Mouse (Mus musculus) G1E (cell line): ENCODE measurements around the gene Fut7. TPM values are rescaled to one million over a fixed set of nuclear protein-coding genes. Genes with fewer than 3 reads are reported as not detected.

ENCODE experiments used
- ATAC-seq: 2 replicates; pipeline ENCODE4 v1.8.0; 2016; ENCODE audit warnings: mild to moderate bottlenecking; ENCODE audit not compliant: insufficient number of reproducible peaks, poor library complexity, low FRiP score, severe bottlenecking; ENCODE audit errors: extremely low read depth
- DNase-seq: peaks from one replicate; pipeline ENCODE4 v3.0.0; 2012; ENCODE audit warnings: low spot score
- H3K27me3 ChIP-seq: 2 replicates; pipeline ENCODE4 v1.6.1; 2012; ENCODE audit warnings: mild to moderate bottlenecking, low read length, inconsistent platforms; ENCODE audit not compliant: insufficient read depth
- H3K36me3 ChIP-seq: replicated peaks from 2 replicates; pipeline ENCODE3; 2012; ENCODE audit warnings: mild to moderate bottlenecking, inconsistent platforms
- H3K4me1 ChIP-seq: 2 replicates; pipeline ENCODE4 v1.6.1; 2012; ENCODE audit warnings: low read depth, low read length, inconsistent platforms, mixed read lengths; ENCODE audit not compliant: insufficient read depth
- H3K4me3 ChIP-seq: 2 replicates; pipeline ENCODE4 v1.5.1; 2012; ENCODE audit warnings: low read depth, mild to moderate bottlenecking, inconsistent platforms, low read length, moderate library complexity, mixed read lengths
- H3K9me3 ChIP-seq: replicated peaks from 2 replicates; pipeline ENCODE4 v1.6.1; 2012; ENCODE audit warnings: inconsistent platforms
- CTCF ChIP-seq: IDR thresholded peaks from 2 replicates; pipeline ENCODE4 v1.5.1; 2012; ENCODE audit warnings: low read depth, low read length, inconsistent platforms, mixed read lengths
- GATA1 ChIP-seq: IDR thresholded peaks from 2 replicates; pipeline ENCODE4 v1.6.1; 2012; ENCODE audit warnings: borderline replicate concordance, low read length, inconsistent platforms, mixed read lengths
- GATA2 ChIP-seq: IDR thresholded peaks from 2 replicates; pipeline ENCODE4 v1.6.1; 2012; ENCODE audit warnings: low read depth, low read length, inconsistent platforms, borderline replicate concordance
- POLR2AphosphoS5 ChIP-seq: IDR thresholded peaks from 2 replicates; pipeline ENCODE4 v1.6.1; 2012; ENCODE audit warnings: low read depth, low read length, inconsistent platforms; ENCODE audit not compliant: insufficient replicate concordance
- TAL1 ChIP-seq: conservative IDR thresholded peaks from 2 replicates; pipeline ENCODE4 v1.6.1; 2012; ENCODE audit warnings: low read depth, low read length, inconsistent platforms, mixed read lengths
- polyA plus RNA-seq: library from polyadenylated mRNA; stranded (reverse); fragments of >175 nt; gene quantifications from 2 replicates; pipeline ENCODE4 v1.2.3, GENCODE M21; 2012
- total RNA-seq, 2 experiments: library from RNA; stranded (forward) in 1 of 2; stranded (reverse) in 1 of 2; fragments of 200-1000 nt in 1 of 2; fragments of >200 nt in 1 of 2; fragmentation: Nextera tagmentation in 1 of 2; gene quantifications; 2 replicates each; pipeline ENCODE4 v1.2.3; 2014 to 2017

Gene Fut7
- total and polyA plus RNA-seq, 3 experiments, result 0.22 TPM; not detected in 2

DNA sequence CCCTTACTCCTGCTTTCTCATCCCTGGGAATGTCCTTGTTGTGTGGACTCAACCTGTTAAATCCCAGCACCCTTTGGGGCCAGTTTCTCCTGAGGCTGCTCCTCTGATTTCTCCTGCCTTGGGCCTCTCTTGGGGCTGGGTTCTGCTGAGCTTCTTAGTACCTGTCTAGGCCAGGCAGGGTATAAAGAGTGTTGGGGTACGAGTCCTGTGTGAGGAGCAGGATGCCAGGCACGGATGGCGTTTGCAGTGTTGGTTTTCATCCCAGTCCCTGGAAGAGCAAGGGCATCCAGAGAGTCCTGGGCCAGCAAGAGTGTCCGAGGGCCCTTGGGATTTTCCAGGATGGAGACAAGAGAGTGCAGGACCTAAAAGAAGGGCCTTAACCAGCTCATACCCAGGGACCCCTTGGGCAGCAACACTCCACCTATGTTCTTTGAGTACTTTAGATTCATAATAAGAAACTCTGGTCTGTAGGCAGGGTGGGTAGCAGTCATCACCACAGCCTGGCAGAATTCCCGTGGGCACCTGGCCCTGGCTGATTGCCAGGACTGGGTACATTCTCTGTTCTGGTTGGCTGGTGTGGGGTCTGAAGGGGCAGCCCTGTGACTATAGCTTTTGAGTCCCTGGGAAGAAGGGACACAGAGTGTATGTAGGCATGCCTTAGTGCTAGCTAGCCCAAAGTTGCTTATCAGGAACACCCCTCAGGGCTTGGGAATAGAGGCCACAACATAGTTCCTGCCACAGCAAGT is 6.5 kb downstream of the Fut7 start:
- Histone ChIP-seq H3K4me1 (peaks cover 34% of the 10 kb centered on the region), H3K4me3 (peak overlapping the region; percentile 77), H3K36me3 (no peaks in the 10 kb centered on the region), H3K27me3 (peaks cover 59% of the 10 kb centered on the region), H3K9me3 (no peaks in the 10 kb centered on the region)
- no peak for TF ChIP-seq CTCF
- TF ChIP-seq GATA1, result no peak
- TF ChIP-seq TAL1, result no peak
- no peak for TF ChIP-seq GATA2
- no peak for TF ChIP-seq POLR2AphosphoS5
- DNase-seq, result no peak
- ATAC-seq, result no peak

DNA sequence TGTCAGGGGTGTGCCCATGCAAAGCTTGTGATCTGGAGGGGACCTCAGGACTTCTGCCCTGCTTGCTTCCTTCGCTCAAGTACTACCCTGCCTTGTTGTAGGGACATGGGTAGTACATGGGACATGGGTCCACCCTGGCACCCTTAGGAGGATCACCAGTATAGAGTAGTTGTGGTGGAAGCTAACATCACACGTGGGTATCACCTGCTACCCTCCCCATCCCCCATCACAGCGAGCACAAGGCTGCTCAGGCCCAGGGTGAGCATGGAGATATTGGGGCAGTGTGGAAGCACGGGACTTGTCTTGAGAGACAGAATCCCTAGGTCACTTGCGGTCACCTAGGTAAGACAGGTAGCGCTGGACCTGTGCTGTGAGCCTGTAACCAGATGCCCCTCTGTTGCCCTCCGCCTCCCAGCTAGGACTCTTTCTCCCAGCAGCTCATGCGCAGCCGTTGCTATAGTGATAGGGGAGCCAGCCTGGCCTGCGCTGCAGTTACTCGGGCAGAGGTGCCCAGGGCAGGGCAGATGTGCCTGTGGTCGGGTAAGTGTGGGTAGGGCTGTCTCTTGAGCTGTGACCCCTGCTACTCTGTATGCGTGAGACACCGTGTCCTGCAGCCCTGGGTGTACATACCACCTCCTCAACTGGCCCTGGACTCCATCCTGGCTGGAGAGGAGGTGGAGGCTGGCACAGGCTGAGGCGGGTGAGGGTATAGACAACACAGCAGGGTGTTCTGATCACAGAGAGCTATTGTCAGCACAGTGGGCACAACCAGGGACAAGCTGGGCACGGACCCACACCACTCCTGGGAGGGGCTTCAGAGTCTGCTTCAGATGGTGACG is 7.5 kb downstream of the Fut7 start:
- H3K4me3 ChIP-seq, result no peak overlapping the region
- peaks cover 34% of the 10 kb centered on the region for H3K4me1 ChIP-seq
- no peak for TF ChIP-seq TAL1
- TF ChIP-seq POLR2AphosphoS5, result no peak
- no peak for TF ChIP-seq CTCF
- TF ChIP-seq GATA1, result no peak
- TF ChIP-seq GATA2, result no peak
- ATAC-seq (no peak), DNase-seq (no peak)
- no peaks in the 10 kb centered on the region for H3K9me3 ChIP-seq
- peaks cover 54% of the 10 kb centered on the region for H3K27me3 ChIP-seq
- peaks cover 8% of the 10 kb centered on the region for H3K36me3 ChIP-seq

DNA sequence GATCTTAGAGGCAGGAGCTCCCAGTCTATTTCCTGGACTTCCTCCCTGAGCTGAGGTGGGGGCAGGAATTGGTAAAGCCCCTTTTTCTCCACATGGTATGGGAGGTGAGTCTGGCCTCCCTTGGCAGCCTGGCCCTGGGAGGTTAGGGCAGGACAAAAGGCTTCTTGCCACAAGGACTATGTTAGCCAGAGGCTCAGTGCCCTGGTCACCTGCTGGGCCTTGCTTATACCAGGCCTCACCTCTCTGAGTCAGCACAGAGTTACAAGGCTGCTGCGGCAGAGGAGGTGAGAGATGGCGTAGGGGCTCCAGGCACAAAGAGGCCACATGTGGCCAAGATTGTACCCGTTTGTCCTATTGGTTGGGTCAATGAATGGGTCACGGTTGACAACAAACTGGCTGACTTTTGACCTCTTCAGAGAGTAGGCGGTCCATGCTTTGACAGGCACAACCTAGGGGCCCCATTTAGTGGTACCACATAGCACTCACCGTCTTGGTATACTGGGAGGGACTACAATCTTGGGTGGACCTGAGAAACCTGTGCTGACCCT is 8.3 kb downstream of the Fut7 start:
- Histone ChIP-seq H3K4me1 (peaks cover 32% of the 10 kb centered on the region), H3K4me3 (no peak overlapping the region), H3K27me3 (peaks cover 47% of the 10 kb centered on the region), H3K9me3 (no peaks in the 10 kb centered on the region), H3K36me3 (peaks cover 8% of the 10 kb centered on the region)
- DNase-seq (no peak), ATAC-seq (no peak)
- no peak for TF ChIP-seq GATA2
- TF ChIP-seq TAL1, result no peak
- TF ChIP-seq GATA1, result no peak
- TF ChIP-seq POLR2AphosphoS5, result no peak
- no peak for TF ChIP-seq CTCF

DNA sequence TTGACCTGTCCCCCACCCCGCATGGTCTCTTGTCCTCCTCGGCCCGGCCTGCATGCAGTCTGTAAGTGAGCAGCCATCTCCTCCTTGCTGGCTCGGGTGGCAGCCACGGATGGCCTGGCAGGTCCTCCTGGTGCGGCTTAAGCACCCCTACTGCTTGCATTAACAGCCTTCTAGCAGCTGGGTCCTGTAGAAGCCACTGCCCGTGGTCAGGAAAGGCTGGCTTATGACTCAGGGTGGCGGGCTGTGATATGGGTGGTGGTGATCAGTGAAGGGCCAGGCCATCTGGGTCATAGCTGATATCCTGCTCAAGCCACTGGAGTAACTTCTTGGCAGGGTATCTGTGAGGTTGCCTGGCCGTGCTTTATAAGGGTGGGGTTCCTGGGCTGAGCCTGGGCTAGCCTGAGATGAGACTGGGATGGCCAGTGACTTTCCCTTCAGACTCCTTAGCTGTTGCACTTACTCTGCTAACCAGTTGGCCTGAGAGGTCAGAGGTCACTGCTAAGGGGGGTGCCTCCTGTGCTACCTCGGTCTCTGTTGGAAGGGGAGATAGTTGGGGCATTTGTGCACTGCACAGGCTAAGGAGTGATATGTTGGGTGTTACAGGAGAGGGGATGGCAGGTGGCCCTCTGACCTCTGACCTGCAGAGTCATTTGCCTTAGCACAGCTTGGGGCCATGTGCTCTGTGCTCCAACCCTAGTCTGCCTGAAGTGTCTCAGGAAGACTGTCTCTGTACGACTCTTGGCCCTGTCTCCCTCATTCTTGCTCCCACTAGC is 9.4 kb downstream of the Fut7 start:
- TF ChIP-seq CTCF, result no peak
- TF ChIP-seq POLR2AphosphoS5, result no peak
- no peak for TF ChIP-seq GATA2
- no peak for TF ChIP-seq TAL1
- no peak for TF ChIP-seq GATA1
- H3K9me3 ChIP-seq, result no peaks in the 10 kb centered on the region
- DNase-seq, result no peak
- H3K27me3 ChIP-seq, result peaks cover 47% of the 10 kb centered on the region
- no peak for ATAC-seq
- H3K4me3 ChIP-seq, result no peak overlapping the region
- peaks cover 28% of the 10 kb centered on the region for H3K4me1 ChIP-seq
- H3K36me3 ChIP-seq, result peaks cover 11% of the 10 kb centered on the region

DNA sequence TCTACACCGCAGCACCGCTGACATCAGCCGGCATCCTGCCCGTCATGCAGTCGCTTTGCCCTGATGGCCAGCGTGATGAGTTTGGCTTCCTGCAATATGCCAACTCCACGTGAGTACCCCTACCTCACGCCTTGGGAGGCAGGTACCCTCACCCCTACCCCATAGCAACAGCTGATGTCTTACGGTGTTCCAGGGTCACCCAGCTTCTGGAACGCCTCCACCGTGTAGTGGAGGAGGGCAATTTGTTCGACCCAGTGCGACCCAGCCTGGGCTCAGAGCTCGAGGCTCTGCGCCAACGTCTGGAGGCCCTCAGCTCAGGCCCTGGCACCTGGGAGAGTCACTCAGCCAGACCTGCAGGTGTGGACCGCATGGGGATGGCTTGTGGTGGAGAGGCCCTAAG is 10.0 kb downstream of the Fut7 start:
- Histone ChIP-seq H3K4me1 (peaks cover 27% of the 10 kb centered on the region), H3K9me3 (no peaks in the 10 kb centered on the region), H3K4me3 (no peak overlapping the region), H3K27me3 (peaks cover 47% of the 10 kb centered on the region), H3K36me3 (peaks cover 15% of the 10 kb centered on the region)
- no peak for ATAC-seq
- no peak for DNase-seq
- TF ChIP-seq CTCF, result no peak

DNA sequence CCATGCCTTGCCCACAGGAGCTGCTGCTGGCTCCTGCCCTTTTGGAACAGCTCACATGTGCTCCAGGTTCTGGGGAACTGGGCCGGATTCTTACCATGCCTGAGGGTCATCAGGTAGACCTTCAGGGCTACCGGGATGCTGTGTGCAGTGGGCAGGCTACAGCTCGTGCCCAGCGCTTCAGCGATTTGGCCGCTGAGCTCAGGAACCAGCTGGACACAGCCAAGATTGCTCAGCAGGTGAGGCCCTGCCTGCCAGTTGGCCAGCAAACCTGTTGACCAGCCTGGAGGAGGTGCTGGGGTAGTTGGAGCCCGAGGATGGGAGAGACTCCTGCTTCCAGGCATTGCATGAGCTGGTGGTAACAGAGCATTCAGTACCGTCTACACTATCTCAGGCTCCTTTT is 11.2 kb downstream of the Fut7 start:
- no peaks in the 10 kb centered on the region for H3K9me3 ChIP-seq
- peaks cover 25% of the 10 kb centered on the region for H3K36me3 ChIP-seq
- H3K4me1 ChIP-seq, result peaks cover 17% of the 10 kb centered on the region
- TF ChIP-seq CTCF (no peak), POLR2AphosphoS5 (no peak), GATA1 (no peak), TAL1 (no peak), GATA2 (no peak)
- ATAC-seq (no peak), DNase-seq (no peak)
- H3K4me3 ChIP-seq, result no peak overlapping the region
- H3K27me3 ChIP-seq, result peaks cover 42% of the 10 kb centered on the region
